Mouse (Mus musculus) testis, postnatal 14 days (tissue): Measurements from ENCODE around the gene Gjb5.

ENCODE experiments used
- DNase-seq: peaks from one replicate; pipeline ENCODE4 v3.0.0; 2021; ENCODE audit warnings: low spot score

The Gjb5 gene

DNA sequence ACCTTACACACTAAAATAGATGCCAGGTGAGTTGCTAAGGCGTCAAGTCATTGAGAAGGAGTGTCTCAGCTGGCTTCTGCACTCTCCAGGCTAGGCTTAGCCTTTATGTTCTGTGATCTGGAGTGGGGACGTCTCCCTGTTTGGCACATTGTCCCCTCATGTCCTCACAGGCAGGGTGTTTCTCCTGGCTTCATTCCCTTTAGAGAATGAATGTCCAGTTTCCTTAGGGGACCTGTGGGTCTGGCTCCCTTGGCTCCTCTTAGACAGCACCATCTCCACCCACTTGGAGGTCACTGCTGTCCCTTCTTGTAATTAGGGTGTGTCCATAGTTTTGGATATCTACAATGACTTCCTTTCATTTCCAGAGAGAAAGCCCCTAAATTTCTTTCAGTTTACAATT is 51.1 kb downstream of the Gjb5 start:
- DNase-seq: no peak
